Mouse (Mus musculus): ENCODE results near the gene Cartpt.

DNA sequence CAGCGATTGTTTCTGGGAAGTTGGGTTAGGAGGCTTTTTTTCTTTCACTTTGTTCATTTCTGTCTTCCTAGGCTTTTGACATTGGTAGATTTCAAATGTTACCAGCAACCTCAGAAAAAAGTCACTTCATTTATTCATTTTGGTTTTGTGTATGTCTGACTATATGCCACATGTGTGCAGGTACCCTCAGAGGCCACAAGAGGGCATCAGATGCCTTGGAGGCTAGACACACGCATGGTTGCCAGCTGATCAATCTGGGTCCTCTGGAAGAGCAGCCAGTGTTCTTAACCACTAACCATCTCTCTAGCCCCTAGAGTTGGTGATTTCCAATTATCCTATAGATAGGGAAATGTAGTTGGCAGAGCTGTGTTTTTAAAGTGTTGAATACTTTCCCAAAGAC is 42.6 kb upstream of the Cartpt start:
- 0 out of 2 replicates have a peak, but pooled peaks have one; percentile 7 for TF ChIP-seq CTCF (IDR thresholded peaks at IDR 0.05; ENCODE audit: insufficient read depth, low read length)
- TF ChIP-seq POLR2A (IDR thresholded peaks at IDR 0.05; ENCODE audit: borderline replicate concordance, extremely low read depth, low read depth, low read length), result no peak

Data from lung, adult 2 months (tissue).